Mouse (Mus musculus): ENCODE data around the gene AA986860. TPM values are rescaled to one million over a fixed set of nuclear protein-coding genes. Genes with fewer than 3 reads are reported as not detected.

The AA986860 gene
- total RNA-seq, 1 experiment: 1.1 TPM

GRCm38 (mm10) chr1:130724206-130724605, 7.6 kb upstream of the AA986860 start:
- Histone ChIP-seq H3K27ac (ENCODE audit: insufficient read depth, low read depth, low read length, poor library complexity, severe bottlenecking) (no peak overlapping the region), H3K4me1 (ENCODE audit: control insufficient read depth in 2 of 2, insufficient read depth in 2 of 2, low read length in 2 of 2, poor library complexity in 1 of 2) (no peaks in the 10 kb centered on the region), H3K4me3 (ENCODE audit: insufficient read depth in 1 of 2, low read depth in 1 of 2, low read length in 2 of 2, poor library complexity in 1 of 2, severe bottlenecking in 1 of 2) (no peak overlapping the region), H3K9ac (ENCODE audit: insufficient read depth, low read depth, low read length, poor library complexity, severe bottlenecking) (no peak overlapping the region), H3K36me3 (ENCODE audit: control insufficient read depth, insufficient read depth, low read length, poor library complexity, severe bottlenecking) (no peaks in the 10 kb centered on the region), H3K9me3 (ENCODE audit: control insufficient read depth, insufficient read depth, low read depth, low read length) (no peaks in the 10 kb centered on the region)
- in situ Hi-C loops (cut with MboI; ENCODE audit: low sequenced_read_pairs in 2 of 2, unreplicated experiment in 2 of 2): no loop called here
- DNase-seq (ENCODE audit: low read depth, low spot score): no peak
- no peak for TF ChIP-seq ZC3H11A (IDR thresholded peaks at IDR 0.05; ENCODE audit: borderline replicate concordance, low read depth, low read length)
- no peak for TF ChIP-seq HCFC1 (IDR thresholded peaks at IDR 0.05; ENCODE audit: borderline replicate concordance, insufficient read depth, low read length)
- no peak for TF ChIP-seq CHD2 (IDR thresholded peaks at IDR 0.05; ENCODE audit: low read depth, low read length)
- TF ChIP-seq MAFK (IDR thresholded peaks at IDR 0.05; ENCODE audit: insufficient read depth, low read depth, low read length): no peak
- no peak for TF ChIP-seq ZNF384 (IDR thresholded peaks at IDR 0.05; ENCODE audit: low read depth, low read length)

GRCm38 (mm10) chr1:130726396-130726795, 5.4 kb upstream of the AA986860 start:
- no peaks in the 10 kb centered on the region for H3K4me1 ChIP-seq (ENCODE audit: control insufficient read depth in 2 of 2, insufficient read depth in 2 of 2, low read length in 2 of 2, poor library complexity in 1 of 2)
- TF ChIP-seq HCFC1 (IDR thresholded peaks at IDR 0.05; ENCODE audit: borderline replicate concordance, insufficient read depth, low read length): no peak
- TF ChIP-seq MAFK (IDR thresholded peaks at IDR 0.05; ENCODE audit: insufficient read depth, low read depth, low read length): no peak
- no peak for TF ChIP-seq ZC3H11A (IDR thresholded peaks at IDR 0.05; ENCODE audit: borderline replicate concordance, low read depth, low read length)
- TF ChIP-seq ZNF384 (IDR thresholded peaks at IDR 0.05; ENCODE audit: low read depth, low read length): no peak
- TF ChIP-seq CHD2 (IDR thresholded peaks at IDR 0.05; ENCODE audit: low read depth, low read length): no peak
- no peaks in the 10 kb centered on the region for H3K36me3 ChIP-seq (ENCODE audit: control insufficient read depth, insufficient read depth, low read length, poor library complexity, severe bottlenecking)
- no peak overlapping the region for H3K27ac ChIP-seq (ENCODE audit: insufficient read depth, low read depth, low read length, poor library complexity, severe bottlenecking)
- H3K9ac ChIP-seq (ENCODE audit: insufficient read depth, low read depth, low read length, poor library complexity, severe bottlenecking): no peak overlapping the region
- no peaks in the 10 kb centered on the region for H3K9me3 ChIP-seq (ENCODE audit: control insufficient read depth, insufficient read depth, low read depth, low read length)
- in situ Hi-C loops (cut with MboI; ENCODE audit: low sequenced_read_pairs in 2 of 2, unreplicated experiment in 2 of 2): no loop called here
- no peak for DNase-seq (ENCODE audit: low read depth, low spot score)
- H3K4me3 ChIP-seq (ENCODE audit: insufficient read depth in 1 of 2, low read depth in 1 of 2, low read length in 2 of 2, poor library complexity in 1 of 2, severe bottlenecking in 1 of 2): no peak overlapping the region

- no peak overlapping the region for H3K9ac ChIP-seq (ENCODE audit: insufficient read depth, low read depth, low read length, poor library complexity, severe bottlenecking)
- H3K9me3 ChIP-seq (ENCODE audit: control insufficient read depth, insufficient read depth, low read depth, low read length): no peaks in the 10 kb centered on the region
- no peaks in the 10 kb centered on the region for H3K36me3 ChIP-seq (ENCODE audit: control insufficient read depth, insufficient read depth, low read length, poor library complexity, severe bottlenecking)
- no peak overlapping the region for H3K27ac ChIP-seq (ENCODE audit: insufficient read depth, low read depth, low read length, poor library complexity, severe bottlenecking)
- H3K4me3 ChIP-seq (ENCODE audit: insufficient read depth in 1 of 2, low read depth in 1 of 2, low read length in 2 of 2, poor library complexity in 1 of 2, severe bottlenecking in 1 of 2): no peak overlapping the region
- no peaks in the 10 kb centered on the region; a peak in 1 of 4 replicates for H3K4me1 ChIP-seq (ENCODE audit: control insufficient read depth in 2 of 2, insufficient read depth in 2 of 2, low read length in 2 of 2, poor library complexity in 1 of 2)
- in situ Hi-C loops (cut with MboI; ENCODE audit: low sequenced_read_pairs in 2 of 2, unreplicated experiment in 2 of 2): no loop called here
- DNase-seq (ENCODE audit: low read depth, low spot score): no peak
- TF ChIP-seq CHD2 (IDR thresholded peaks at IDR 0.05; ENCODE audit: low read depth, low read length): no peak
- no peak for TF ChIP-seq MAFK (IDR thresholded peaks at IDR 0.05; ENCODE audit: insufficient read depth, low read depth, low read length)
- TF ChIP-seq ZC3H11A (IDR thresholded peaks at IDR 0.05; ENCODE audit: borderline replicate concordance, low read depth, low read length): no peak
- no peak for TF ChIP-seq HCFC1 (IDR thresholded peaks at IDR 0.05; ENCODE audit: borderline replicate concordance, insufficient read depth, low read length)
- TF ChIP-seq ZNF384 (IDR thresholded peaks at IDR 0.05; ENCODE audit: low read depth, low read length): no peak
Measured at GRCm38 (mm10) chr1:130728070-130728469, 3.7 kb upstream of the AA986860 start.

GRCm38 (mm10) chr1:130728708-130729107, 3.1 kb upstream of the AA986860 start:
- no peaks in the 10 kb centered on the region for H3K9me3 ChIP-seq (ENCODE audit: control insufficient read depth, insufficient read depth, low read depth, low read length)
- H3K4me1 ChIP-seq (ENCODE audit: control insufficient read depth in 2 of 2, insufficient read depth in 2 of 2, low read length in 2 of 2, poor library complexity in 1 of 2): no peaks in the 10 kb centered on the region; a peak in 1 of 4 replicates
- H3K4me3 ChIP-seq (ENCODE audit: insufficient read depth in 1 of 2, low read depth in 1 of 2, low read length in 2 of 2, poor library complexity in 1 of 2, severe bottlenecking in 1 of 2): no peak overlapping the region
- no peak overlapping the region for H3K27ac ChIP-seq (ENCODE audit: insufficient read depth, low read depth, low read length, poor library complexity, severe bottlenecking)
- H3K9ac ChIP-seq (ENCODE audit: insufficient read depth, low read depth, low read length, poor library complexity, severe bottlenecking): no peak overlapping the region
- no peak for DNase-seq (ENCODE audit: low read depth, low spot score)
- H3K36me3 ChIP-seq (ENCODE audit: control insufficient read depth, insufficient read depth, low read length, poor library complexity, severe bottlenecking): no peaks in the 10 kb centered on the region
- in situ Hi-C loops (cut with MboI; ENCODE audit: low sequenced_read_pairs in 2 of 2, unreplicated experiment in 2 of 2): no loop called here
- no peak for TF ChIP-seq ZNF384 (IDR thresholded peaks at IDR 0.05; ENCODE audit: low read depth, low read length)
- TF ChIP-seq HCFC1 (IDR thresholded peaks at IDR 0.05; ENCODE audit: borderline replicate concordance, insufficient read depth, low read length): no peak
- no peak for TF ChIP-seq ZC3H11A (IDR thresholded peaks at IDR 0.05; ENCODE audit: borderline replicate concordance, low read depth, low read length)
- TF ChIP-seq CHD2 (IDR thresholded peaks at IDR 0.05; ENCODE audit: low read depth, low read length): no peak

- TF ChIP-seq HCFC1 (IDR thresholded peaks at IDR 0.05; ENCODE audit: borderline replicate concordance, insufficient read depth, low read length): no peak
- no peak for TF ChIP-seq ZC3H11A (IDR thresholded peaks at IDR 0.05; ENCODE audit: borderline replicate concordance, low read depth, low read length)
- Histone ChIP-seq H3K4me1 (ENCODE audit: control insufficient read depth in 2 of 2, insufficient read depth in 2 of 2, low read length in 2 of 2, poor library complexity in 1 of 2) (no peaks in the 10 kb centered on the region; a peak in 1 of 4 replicates), H3K36me3 (ENCODE audit: control insufficient read depth, insufficient read depth, low read length, poor library complexity, severe bottlenecking) (no peaks in the 10 kb centered on the region), H3K9ac (ENCODE audit: insufficient read depth, low read depth, low read length, poor library complexity, severe bottlenecking) (no peak within 1 kb of the TSS), H3K9me3 (ENCODE audit: control insufficient read depth, insufficient read depth, low read depth, low read length) (no peaks in the 10 kb centered on the region), H3K27ac (ENCODE audit: insufficient read depth, low read depth, low read length, poor library complexity, severe bottlenecking) (no peak within 1 kb of the TSS), H3K4me3 (ENCODE audit: insufficient read depth in 1 of 2, low read depth in 1 of 2, low read length in 2 of 2, poor library complexity in 1 of 2, severe bottlenecking in 1 of 2) (no peak within 1 kb of the TSS)
- no peak for DNase-seq (ENCODE audit: low read depth, low spot score)
- in situ Hi-C loops (cut with MboI; ENCODE audit: low sequenced_read_pairs in 2 of 2, unreplicated experiment in 2 of 2): no loop called here
Measured at GRCm38 (mm10) chr1:130729153-130729552, 2.6 kb upstream of the AA986860 start, which contains the start of gene Pfkfb2. TSS of gene Pfkfb2 (minus strand) at chr1:130729253.
